Mouse (Mus musculus) A20 (cell line): ENCODE measurements around the gene Fdx1l.

Experiments
- DNase-seq: peaks from one replicate; pipeline ENCODE4 v3.0.0-alpha.2; 2011; ENCODE audit warnings: low read depth, low spot score

The Fdx1l gene

DNA sequence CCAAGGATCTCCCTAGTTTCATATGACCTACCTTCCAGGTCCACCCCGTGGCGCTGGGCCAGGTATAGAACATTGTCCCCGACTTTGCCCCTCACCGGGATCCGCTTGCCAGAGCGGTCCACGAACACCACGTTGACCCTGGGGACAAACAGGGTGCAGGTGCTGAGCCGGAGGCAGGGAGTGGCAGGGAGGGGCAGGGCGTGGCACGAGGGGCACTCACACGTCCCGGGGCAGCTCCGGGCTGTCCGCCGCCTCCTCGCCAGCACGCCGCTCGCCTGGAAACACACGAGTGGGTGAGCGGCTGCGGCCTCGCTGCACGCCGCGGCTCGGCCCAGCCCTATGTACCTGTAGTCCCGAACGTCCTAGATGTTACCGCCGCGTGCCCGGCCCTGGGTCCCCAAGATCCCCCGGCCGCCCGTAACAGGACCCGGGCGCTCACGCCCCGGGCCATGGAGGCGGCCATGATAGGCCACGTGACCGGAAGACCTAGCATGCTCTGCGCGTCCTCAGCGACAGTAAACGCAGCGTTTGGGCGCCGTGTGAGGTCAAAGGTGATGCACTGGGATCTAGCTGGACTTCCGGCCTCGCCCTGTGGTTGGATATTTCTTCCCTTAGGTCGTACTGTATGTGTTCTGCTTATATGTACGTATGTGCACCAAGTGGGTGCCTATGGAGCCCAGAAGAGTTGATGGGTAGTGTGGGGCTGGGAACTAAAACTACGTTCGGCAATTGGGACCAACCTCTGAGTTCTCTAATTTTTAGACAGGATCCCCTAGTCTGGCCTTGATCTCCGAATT lies at the start of gene Fdx1l, which contains the start of gene Gm49373:
TSS of gene Fdx1l (minus strand) at position 571 of the 797 bp plus-strand sequence.
TSS of gene Gm49373 (minus strand) at position 53 of the 797 bp plus-strand sequence.
- peak; percentile 85 for DNase-seq

DNA sequence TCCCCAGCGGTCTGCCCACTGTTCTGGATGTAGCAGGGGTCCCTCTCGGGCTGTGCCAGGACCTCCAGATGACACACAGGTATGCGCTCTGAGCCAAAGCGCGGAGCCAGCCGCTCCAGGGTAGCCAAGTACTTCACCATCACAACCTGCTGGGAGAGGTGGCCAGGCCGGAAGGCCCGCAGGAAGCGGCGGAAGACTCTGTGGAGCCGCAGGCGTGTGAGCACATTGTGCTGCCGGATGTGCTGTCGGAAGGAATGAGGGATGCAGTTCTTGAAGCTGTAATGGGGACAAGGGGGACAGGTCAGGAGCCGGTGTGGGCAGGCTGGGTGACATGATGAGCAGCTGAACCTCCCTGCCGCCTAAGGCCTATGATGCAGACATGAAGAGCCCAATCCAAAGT lies 48.1 kb upstream of the Fdx1l start:
- DNase-seq = no peak

DNA sequence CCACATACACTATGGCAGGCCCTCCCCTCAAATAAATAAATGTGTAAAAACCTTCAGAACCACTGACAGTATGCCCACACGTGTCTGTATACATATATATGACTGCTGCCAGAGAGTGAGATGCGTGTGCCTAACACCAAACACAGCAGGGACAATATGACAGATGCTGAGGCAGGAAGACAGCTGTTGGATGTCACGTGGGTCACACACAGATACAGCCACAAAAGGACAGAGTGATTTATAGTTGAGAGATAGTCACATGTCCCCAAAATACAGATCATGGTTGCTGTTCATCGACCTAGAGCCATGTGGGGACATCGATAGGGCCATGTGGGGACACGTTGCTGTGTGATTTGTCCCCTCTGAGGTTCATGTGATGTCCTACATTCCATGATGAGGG lies 43.7 kb upstream of the Fdx1l start:
- no peak for DNase-seq

DNA sequence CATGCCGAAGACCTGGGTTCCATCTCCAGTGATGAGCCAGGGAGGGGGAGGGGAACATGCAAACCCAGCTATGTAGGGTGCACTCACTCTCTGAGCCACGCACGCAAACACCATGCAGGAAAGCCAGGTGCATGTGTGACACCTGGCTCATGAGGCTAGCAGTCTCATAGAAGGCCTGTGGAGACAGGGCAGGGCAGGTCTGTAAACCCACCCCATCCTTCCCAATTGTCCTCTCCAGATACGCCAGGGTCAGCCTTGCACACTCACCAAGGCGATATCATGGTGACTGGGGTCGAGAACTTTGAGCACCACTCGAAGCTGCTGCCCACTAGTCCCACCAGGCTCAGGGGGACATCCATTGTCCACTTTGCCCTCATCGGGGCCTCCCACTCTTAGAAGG lies 41.7 kb upstream of the Fdx1l start:
- DNase-seq = no peak

DNA sequence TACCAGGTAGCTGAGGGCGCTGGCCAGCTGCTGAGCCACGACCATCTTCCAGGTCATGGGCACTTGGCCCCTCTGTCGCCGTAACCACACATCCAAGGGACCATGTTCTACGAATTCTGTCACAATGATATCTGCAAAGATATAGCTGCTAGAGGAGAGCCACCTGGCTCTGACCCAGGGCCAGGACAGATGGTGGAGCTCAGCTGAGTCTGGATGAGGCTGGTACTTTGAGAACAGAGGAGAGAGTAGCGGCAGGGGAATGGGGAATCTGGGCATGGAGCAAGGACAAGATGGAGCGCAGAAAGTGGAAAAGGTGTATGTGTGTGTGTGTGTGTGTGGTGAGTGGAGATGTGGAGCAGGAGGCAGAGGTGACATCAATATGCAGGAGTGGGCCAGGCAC lies 40.8 kb upstream of the Fdx1l start:
- no peak for DNase-seq

DNA sequence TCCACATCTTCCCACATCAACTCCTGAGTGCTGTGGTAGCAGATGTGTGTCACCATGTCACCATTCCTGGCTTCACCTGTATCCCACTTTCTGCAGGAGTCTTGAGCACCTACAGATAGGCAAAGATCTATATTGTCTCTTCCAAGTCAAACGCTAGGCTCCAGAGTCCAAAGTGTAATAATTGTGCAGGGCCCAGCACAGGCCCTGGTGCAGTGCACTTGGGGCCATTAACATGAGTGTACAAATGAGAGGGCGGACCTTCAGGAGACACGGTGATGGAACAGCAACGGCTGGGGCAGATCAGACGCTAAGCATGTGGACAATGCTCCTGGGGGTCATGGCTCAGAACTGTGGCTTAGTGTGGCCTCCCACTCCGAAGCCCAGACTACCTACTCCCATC lies 40.3 kb upstream of the Fdx1l start:
- no peak for DNase-seq

DNA sequence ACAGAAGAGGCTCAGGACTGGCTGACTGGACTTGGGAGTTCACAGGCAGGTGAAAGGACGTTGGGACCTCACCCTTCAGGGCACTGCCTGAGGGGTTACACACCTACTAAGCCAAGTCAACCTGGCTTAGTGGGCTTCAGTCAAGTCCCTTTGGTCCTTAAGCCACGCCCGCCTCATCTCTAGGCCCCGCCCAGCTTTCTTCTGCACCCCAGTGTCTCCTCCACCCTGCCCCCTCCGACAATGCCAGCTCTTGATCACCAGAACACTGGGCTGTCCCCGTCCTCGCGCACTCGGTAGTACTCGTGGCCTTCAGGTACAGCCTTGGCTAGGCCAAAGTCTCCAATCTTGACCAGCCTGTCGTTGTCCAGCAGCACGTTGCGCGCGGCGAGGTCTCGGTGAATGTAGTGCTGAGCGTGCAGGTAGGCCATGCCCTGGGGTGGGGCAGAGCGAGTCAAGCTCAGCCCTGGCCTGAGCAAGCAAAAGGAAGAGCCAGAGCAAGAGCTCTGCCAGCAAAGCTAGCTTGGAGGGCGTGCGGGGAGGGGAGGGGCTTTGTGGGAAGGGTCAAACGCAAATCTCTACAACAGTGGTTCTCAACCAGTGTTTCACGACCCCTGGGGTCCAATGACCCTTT lies 34.3 kb upstream of the Fdx1l start:
- no peak for DNase-seq

DNA sequence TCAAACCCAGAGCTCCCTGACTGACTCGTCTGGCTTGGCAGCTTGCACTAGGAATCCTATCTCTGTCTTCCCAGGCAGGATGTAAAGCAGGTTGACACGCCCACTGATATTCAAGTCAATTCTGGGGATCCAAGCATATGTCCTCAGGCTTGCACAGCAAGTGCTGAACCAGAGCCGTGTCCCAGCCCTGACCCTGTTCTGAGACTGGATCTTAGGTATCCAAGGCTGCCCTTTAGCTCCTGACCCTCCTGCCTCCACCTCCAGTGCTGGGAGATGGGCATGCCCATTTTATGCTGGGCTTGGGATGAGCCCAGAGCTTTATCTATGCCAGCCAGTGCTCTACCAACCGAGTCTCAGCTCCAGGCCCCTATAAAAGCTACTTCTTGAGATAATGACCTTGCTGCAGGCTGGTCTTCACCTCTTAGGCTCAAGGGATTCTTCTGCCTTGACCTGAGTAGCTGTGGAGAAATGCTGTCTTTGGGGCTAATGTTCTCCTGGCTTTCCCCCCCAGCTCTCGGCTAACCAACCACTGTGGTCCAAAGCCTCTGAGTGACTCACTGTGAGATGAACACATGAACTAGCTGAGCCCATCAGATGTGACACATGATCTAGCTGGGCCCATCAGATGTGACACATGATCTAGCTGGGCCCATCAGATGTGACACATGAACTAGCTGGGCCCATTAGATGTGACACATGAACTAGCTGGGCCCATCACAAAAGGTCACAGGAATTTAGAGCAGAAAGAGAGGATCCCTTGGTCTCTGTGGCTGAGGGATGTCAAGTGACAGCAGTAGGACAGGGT lies 32.5 kb upstream of the Fdx1l start:
- no peak for DNase-seq

DNA sequence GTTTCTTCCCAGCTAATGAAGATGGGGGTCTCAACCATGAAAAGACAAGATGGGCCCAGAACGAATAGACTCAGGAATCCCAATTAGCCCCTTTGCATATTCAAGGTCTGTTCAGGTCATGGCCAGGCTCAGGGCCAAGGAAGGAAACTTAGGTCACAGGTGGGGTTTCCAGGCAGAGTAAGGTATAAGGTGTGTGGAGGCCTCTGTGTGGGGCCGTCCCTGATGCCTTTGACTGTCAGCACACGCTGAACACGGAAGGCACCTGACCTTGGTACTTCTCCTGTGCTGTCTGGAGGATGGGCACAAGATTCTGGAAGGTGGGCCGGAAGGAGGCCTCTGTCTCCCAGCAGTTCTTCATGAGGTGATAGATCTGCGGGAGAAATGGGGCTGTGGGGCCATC lies 31.4 kb upstream of the Fdx1l start:
- no peak for DNase-seq

DNA sequence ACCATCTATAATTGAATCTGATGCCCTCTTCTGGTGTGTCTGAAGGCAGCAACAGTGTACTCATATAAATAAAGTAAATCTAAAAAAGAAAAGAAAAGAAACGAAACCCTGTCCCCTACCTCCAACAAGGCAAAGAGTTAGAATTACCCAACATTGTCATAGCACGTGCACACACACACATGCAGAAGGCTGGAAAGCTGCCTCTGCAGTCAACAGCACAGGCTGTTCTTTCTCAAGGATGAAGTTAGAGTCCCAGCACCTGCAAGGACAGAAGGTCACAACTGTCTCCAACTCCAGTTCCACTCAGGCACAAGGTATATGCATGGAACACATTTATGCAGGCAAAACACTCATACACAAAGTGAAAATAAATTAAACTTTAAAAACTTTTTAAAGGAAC lies 28.7 kb upstream of the Fdx1l start:
- no peak for DNase-seq

DNA sequence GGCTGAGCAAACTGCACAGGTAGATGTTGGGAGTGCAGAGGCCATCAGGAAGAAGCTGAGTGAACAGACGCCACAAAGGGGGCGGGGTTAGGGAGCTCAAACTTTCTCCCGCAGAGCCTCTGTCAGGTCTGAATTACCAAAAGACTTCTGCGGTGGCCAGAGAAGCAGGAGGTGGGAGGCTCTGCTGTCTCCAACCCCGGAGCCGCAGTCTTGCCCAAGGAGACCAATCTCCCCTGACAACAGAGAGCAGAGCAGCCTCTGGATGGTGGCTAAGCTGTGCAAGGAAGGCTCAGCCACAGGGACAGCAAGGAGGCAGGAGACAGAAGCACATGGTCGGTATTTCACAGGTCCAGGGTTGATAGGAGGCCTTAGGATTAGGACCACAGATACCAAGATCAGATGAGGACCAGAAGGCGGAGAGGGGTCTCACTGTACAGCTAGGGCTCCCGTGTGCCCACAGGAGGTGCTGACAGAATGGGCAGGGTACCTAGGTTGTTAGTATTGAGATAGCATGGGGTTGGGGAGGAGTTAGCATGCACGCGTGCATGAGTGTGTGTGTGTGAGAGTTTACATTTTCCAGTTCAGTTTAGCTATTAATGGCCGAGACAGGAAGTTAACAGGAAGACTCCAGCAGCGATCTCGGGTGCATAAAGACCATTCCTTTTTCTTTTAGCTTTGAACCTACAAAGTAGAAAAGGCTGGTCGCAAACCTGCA lies 27.2 kb upstream of the Fdx1l start:
- DNase-seq = no peak

DNA sequence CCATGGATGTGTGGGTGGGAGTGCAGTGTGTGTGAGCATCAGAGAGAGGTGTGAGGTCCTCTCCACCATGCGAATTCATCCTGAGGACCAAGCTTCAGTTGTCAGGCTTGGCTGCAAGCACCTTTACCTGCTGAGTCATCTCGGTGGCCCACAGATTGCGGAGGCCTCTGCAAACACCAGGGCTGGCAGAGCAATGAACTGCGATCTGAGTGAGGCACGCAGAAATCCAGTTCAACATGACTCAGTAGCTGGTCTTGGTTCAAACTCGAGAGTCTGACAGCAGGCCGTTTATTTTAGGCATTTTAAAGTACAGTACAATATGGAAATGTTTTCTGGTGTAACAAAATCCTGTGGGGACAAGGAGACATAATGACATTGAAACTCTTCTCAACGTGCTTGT lies 24.4 kb upstream of the Fdx1l start:
- peak; percentile 30 for DNase-seq

DNA sequence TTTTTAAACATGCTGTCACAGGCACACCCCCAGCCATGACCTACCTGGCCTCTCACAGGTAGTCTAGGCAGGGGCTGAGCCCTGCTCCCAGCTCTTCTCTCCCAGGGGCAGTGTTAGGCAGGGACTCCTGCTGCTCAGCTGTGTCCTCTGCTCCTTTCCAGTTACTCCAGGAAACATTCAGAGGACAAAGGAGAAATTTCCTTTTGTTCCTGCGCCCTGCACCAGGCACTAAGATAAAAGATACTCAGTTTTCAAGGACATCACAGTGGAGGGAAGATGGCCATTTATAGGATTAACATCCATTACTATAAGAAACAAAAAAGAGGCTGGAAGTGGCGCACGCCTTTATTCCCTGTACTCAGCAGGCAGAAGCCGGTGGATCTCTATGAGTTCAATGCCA lies 22.5 kb upstream of the Fdx1l start:
- no peak for DNase-seq

DNA sequence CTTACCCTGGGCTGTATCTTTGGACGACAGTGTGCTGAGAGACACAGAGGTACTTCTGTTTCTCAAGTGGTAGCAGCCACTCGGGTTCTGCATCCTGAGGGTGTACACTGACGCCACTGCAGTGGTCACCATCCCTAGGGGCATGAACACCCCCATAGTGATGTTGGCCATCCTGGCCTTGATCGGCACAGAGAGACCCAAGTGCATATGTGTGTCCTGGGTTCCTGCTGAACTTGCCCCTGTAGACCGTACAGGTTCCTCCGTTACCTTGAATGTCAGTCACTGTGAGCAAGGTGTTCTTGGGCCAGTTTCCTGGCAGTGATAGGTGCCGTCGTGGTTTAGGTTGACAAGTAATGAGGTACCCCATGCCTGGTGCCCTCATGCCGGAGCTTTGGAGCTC lies 20.0 kb upstream of the Fdx1l start:
- no peak for DNase-seq

DNA sequence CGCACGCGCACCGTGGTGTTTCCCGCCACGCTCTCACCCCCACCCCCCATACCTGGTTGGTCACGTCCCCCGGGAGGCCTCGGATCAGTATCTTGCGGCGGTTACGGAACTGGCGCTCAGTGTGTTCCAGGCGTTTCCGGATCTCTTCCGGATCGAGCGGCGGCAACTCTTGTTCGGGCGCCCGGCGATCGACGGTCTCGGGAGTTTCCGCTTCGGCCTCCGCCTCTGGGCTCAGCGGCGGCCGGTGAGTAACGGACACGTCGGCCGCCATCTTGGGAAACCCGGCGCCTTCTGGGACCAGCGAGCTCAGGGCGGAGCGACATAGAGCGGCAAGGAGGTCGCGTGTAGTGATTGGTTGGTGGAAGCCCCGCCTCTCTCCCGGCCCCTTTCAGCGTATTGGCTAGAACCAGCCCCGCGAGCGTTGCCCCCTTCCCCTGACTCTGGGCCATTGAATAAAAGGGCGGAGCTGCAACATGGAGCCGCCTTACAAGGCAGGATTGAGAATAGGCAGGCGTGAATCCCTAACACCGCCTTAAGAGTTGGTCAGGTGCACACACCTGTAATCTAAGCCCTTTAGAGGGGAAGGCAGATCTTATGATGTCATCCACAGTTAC lies 18.4 kb upstream of the Fdx1l start, which contains the start of the genes Gm38431 and Raver1:
TSS of gene Gm38431 (minus strand) at position 291 of the 614 bp plus-strand sequence.
TSS of gene Raver1 (minus strand) at position 302 of the 614 bp plus-strand sequence.
- DNase-seq = peak; percentile 94

DNA sequence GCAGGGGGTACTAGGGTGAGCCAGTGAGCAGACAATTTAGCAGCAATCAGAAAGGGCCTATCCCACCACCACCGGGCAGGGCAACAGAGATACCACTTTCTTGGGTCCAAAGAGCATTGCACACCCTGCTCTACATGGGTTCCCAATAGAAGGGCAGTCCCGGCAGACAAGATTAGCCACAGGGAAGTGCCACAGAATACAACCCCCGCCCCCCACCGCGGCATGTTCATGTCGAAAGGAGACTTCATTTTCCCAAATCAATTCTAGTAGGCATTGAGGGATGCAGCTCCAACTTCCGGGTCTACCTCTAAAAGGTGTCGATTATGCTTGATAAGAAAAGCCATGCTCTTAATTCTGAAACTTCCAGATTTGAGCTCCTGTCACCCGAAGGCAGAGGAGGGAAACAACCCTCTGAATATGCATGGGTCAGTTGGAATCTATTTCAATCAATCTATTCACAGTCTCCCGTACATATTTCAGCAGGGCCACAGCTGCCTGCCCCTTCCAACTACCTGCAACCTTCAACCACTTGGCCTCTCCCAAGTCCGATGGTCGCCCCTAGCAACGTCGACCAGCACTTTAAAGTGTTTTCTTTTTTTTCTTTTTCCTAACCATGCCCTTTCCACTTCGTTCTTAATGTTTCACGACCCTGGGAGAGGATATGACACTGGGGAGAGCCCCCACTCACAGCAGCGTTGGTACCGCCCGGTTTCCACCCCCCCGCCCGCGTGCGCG lies 17.7 kb upstream of the Fdx1l start:
- no peak for DNase-seq

DNA sequence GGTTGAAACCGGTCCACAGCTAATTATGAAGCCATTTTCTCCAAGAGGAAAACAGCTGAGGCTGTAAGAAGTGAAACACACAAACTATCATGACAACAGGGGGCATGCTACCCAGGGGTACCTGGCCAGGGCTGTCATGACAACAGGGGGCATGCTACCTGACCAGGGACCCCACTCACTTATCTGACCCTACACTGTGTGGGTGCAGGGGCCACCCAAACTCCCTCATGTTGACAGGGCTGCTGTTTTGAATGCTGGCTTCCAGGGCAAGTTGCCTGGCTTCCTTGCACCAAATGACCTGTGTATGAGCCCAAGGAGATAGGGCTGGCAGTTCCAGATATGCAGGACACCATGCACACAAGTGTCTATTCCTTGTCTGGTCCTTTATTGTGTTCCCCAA lies 17.1 kb upstream of the Fdx1l start:
- DNase-seq = no peak

DNA sequence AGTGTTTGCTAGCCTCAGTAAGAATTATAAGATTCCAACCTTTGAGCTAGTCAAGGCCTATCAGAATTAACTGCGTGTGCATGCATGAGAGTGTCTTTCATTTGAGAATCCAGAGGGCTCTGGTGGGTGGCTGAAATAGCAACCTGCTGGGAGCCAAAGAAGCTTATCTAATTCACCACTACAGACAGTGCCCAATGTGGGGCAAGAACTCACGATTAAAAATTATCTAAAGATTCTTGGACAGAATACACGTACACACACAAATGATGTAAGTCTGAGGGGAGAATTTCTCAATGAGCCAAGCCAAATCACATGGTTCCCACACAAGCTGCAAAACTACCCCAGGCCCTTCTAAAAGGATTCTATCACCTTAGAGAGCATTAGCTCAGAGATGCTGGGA lies 9.9 kb upstream of the Fdx1l start:
- DNase-seq = no peak

DNA sequence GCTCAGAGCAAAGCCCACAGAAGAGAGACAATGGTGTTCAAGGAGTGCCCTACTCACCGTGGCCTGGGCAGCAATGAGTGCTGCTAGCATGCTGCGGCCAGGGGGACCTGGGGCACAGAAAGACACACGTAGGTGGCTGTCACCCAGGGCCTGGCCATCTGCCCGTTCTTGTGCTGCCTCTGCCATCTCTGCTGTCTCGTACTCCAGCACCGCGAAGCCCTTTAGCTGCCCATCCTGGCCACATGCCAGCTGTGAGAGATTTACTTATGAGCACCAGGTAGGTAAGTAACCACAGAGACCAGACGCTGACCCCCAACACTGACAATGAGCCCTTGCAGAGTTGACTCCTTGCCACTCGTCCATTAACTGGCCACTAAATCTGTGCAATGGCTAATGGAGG lies 7.7 kb upstream of the Fdx1l start:
- DNase-seq = no peak

DNA sequence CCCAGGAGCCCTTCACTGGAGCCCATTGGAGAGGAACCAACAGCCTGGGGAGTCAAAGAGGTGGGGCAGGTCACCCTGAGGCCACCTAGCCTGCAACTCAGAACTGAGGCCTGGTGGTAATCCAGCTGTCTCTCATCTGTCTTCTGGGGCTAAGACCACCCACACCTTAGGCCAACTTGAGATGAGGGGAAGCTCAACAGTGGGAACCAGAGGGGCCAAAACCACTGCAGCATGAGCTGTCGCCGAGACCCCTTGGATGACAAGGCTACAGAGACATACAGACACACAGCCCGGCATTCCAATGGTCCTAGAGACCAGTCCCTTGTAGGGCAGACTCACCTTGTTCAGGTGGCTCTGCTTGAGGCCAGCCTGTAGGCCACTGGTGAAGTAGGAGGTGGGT lies 2.2 kb upstream of the Fdx1l start:
- DNase-seq = no peak

DNA sequence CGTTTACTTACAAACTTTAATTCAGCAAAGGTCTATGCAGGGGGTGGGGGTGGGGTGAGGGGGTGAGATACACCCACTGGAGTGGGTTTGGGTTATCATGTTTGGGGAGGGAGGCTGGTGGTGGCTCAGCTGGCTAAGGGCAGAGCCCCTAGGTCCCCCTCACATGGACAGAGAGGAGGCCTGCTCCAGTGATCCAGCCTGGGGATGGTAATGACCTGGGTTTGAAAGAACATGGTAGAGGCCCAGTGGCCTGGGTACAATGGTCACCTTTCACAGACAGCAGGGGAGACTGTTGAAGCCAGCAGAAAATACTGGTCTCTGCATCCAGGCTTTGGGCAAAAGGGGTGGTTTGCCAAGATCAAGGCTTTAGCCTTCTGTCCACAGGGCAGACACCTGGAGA lies 759 bp upstream of the Fdx1l start:
- DNase-seq = no peak
